Mouse (Mus musculus) MEL (cell line): Measurements from ENCODE around the gene Bscl2.

Experiments
- CTCF ChIP-seq, 3 experiments: IDR thresholded peaks in 2 of 3; conservative IDR thresholded peaks in 1 of 3; 2 replicates each; pipeline ENCODE4 v1.5.1; 2011 to 2012; ENCODE audit warnings: low read length in 3 of 3, low read depth in 2 of 3, mild to moderate bottlenecking in 2 of 3, improper control_type of control experiment in 1 of 3, inconsistent platforms in 1 of 3, mixed read lengths in 1 of 3, moderate library complexity in 1 of 3; ENCODE audit not compliant: control insufficient read depth in 1 of 3, insufficient read depth in 1 of 3, poor library complexity in 1 of 3, severe bottlenecking in 1 of 3
- E2F4 ChIP-seq: IDR thresholded peaks from 2 replicates; pipeline ENCODE4 v1.6.1; 2011; ENCODE audit warnings: low read depth, low read length, improper control_type of control experiment, borderline replicate concordance
- ELF1 ChIP-seq: IDR thresholded peaks from 2 replicates; pipeline ENCODE4 v1.6.1; 2014; ENCODE audit warnings: low read depth, mild to moderate bottlenecking, inconsistent platforms, low read length, improper control_type of control experiment, moderate library complexity
- EP300 ChIP-seq, 2 experiments: IDR thresholded peaks; 2 replicates each; pipeline ENCODE4 v1.6.1; 2011; ENCODE audit warnings: improper control_type of control experiment in 2 of 2, low read length in 2 of 2, low read depth in 1 of 2, mild to moderate bottlenecking in 1 of 2
- ETS1 ChIP-seq: IDR thresholded peaks from 2 replicates; pipeline ENCODE4 v1.6.1; 2012; ENCODE audit warnings: low read depth, mild to moderate bottlenecking, inconsistent platforms, low read length, improper control_type of control experiment, moderate library complexity
- GABPA ChIP-seq: IDR thresholded peaks from 2 replicates; pipeline ENCODE4 v1.6.1; 2012; ENCODE audit warnings: low read depth, mild to moderate bottlenecking, inconsistent platforms, low read length, improper control_type of control experiment, moderate library complexity
- MAFK ChIP-seq: IDR thresholded peaks from 2 replicates; pipeline ENCODE4 v1.6.1; 2011; ENCODE audit warnings: low read depth, mild to moderate bottlenecking, low read length, improper control_type of control experiment, borderline replicate concordance
- POLR2AphosphoS2 ChIP-seq: IDR thresholded peaks from 2 replicates; pipeline ENCODE4 v1.6.1; 2011; ENCODE audit warnings: low read length, improper control_type of control experiment

- TF ChIP-seq EP300 (IDR thresholded peaks at IDR 0.05; ENCODE audit: low read depth in 1 of 2, low read length in 2 of 2) = no peak
- TF ChIP-seq POLR2AphosphoS2 = no peak
- TF ChIP-seq GABPA = no peak
- no peak for TF ChIP-seq ELF1
- no peak for TF ChIP-seq CTCF (IDR thresholded peaks at IDR 0.05 in 2 of 3, conservative IDR thresholded peaks at IDR 0.05 in 1 of 3; ENCODE audit: control insufficient read depth in 1 of 3, insufficient read depth in 1 of 3, low read depth in 2 of 3, low read length in 3 of 3, poor library complexity in 1 of 3, severe bottlenecking in 1 of 3)
- TF ChIP-seq MAFK = no peak
- no peak for TF ChIP-seq ETS1
- no peak for TF ChIP-seq E2F4
These were observed 43.7 kb downstream of the Bscl2 start for GRCm38 (mm10) chr19:8881034-8881392.
